Mouse (Mus musculus) liver, postnatal 0 days (tissue): ENCODE results near the gene Tspan10. TPM values are rescaled to one million over a fixed set of nuclear protein-coding genes. Genes with fewer than 3 reads are reported as not detected.
"Not testable (repeated sequence)": the region's sequence is repeated elsewhere in the genome, so short reads cannot be mapped to it uniquely, and the experiment has no call there.

Experiments used
- ATAC-seq: fragments of 200-750 bp; cut with Nextera tagmentation; 2 replicates; pipeline ENCODE4 v1.8.0; 2017; ENCODE audit warnings: mild to moderate bottlenecking, moderate library complexity
- DNase-seq: peaks from one replicate; pipeline ENCODE4 v3.0.0-alpha.2; 2016
- H3K27ac ChIP-seq: fragments of 300-500 bp; sonication (generic); 2 replicates; pipeline ENCODE4 v1.5.1; 2014; ENCODE audit warnings: antibody characterized with exemption, moderate library complexity, mild to moderate bottlenecking, low read depth
- H3K27me3 ChIP-seq: fragments of 300-500 bp; sonication (generic); 2 replicates; pipeline ENCODE4 v1.6.1; 2014; ENCODE audit warnings: low read length, control low read depth, mixed read lengths; ENCODE audit not compliant: insufficient read depth
- H3K36me3 ChIP-seq: fragments of 300-500 bp; sonication (generic); replicated peaks from 2 replicates; pipeline ENCODE4 v1.6.1; 2014; ENCODE audit warnings: mild to moderate bottlenecking, control low read depth, low read length, moderate library complexity, mixed read lengths; ENCODE audit not compliant: insufficient read depth
- H3K4me1 ChIP-seq: fragments of 300-500 bp; sonication (generic); 2 replicates; pipeline ENCODE4 v1.6.1; 2014; ENCODE audit warnings: antibody characterized with exemption, mild to moderate bottlenecking, control low read depth; ENCODE audit not compliant: insufficient read depth
- H3K4me2 ChIP-seq: fragments of 300-500 bp; sonication (generic); 2 replicates; pipeline ENCODE4 v1.6.1; 2014; ENCODE audit warnings: low read depth, mild to moderate bottlenecking, low read length, moderate library complexity, mixed read lengths
- H3K4me3 ChIP-seq: fragments of 300-500 bp; sonication (generic); 2 replicates; pipeline ENCODE4 v1.5.1; 2014; ENCODE audit warnings: low read depth, low read length
- H3K9ac ChIP-seq: fragments of 300-500 bp; sonication (generic); replicated peaks from 2 replicates; pipeline ENCODE4 v1.6.1; 2014; ENCODE audit warnings: mild to moderate bottlenecking, moderate library complexity
- H3K9me3 ChIP-seq: fragments of 300-500 bp; sonication (generic); 2 replicates; pipeline ENCODE4 v1.6.1; 2016; ENCODE audit warnings: mild to moderate bottlenecking, control low read depth, low read length, mixed read lengths
- CTCF ChIP-seq: sonication (generic); IDR thresholded peaks from 2 replicates; pipeline ENCODE4 v1.5.1; 2016; ENCODE audit warnings: antibody characterized with exemption, low read depth
- EP300 ChIP-seq: IDR thresholded peaks from 2 replicates; pipeline ENCODE4 v1.6.1; 2016; ENCODE audit warnings: antibody characterized with exemption, low read depth, mild to moderate bottlenecking
- WGBS: fragments of 180-500 bp; shearing (Covaris S2); extraction: QIAGEN DNeasy Blood & Tissue Kit; methylation state at CpG from one replicate; pipeline ENCODE4 v1.1.7; 2014; ENCODE audit not compliant: insufficient replicate concordance; 5-methylcytosine and 5-hydroxymethylcytosine counted together
- polyA plus RNA-seq: library from polyadenylated mRNA; unstranded; fragments of >200 nt; fragmentation: Nextera tagmentation; extraction: Ambion mirVana; gene quantifications from 2 replicates; pipeline ENCODE4 v1.2.1, GENCODE M21; 2015

The Tspan10 gene
- polyA plus RNA-seq, 1 experiment from 2014 or later, result not detected

DNA sequence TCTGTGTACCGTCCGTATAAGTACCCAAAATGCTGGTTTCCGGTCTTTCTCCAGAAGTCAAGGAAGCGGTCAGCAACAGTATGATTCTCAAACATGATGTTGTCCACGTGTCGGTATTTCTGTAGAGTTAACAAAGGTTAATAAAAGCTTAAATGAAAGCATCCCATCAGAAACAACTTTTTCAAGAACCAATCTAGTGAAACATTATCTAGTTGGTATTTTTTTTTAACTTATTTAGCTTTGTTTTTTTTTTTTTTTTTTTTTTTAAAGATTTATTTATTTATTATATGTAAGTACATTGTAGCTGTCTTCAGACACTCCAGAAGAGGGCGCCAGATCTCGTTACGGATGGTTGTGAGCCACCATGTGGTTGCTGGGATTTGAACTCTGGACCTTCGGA lies 28.8 kb upstream of the Tspan10 start:
- TF ChIP-seq CTCF, result 0 out of 2 replicates have a peak, but pooled peaks have one; percentile 1
- H3K9ac ChIP-seq, ATAC-seq, H3K4me1 ChIP-seq, H3K27ac ChIP-seq, H3K4me3 ChIP-seq, H3K4me2 ChIP-seq, DNase-seq, H3K27me3 ChIP-seq, H3K9me3 ChIP-seq: not testable (repeated sequence)
- H3K36me3 ChIP-seq, result peaks cover 82% of the 10 kb centered on the region
- WGBS, result 97% methylated on average over 7 of the region's 10 CpGs

DNA sequence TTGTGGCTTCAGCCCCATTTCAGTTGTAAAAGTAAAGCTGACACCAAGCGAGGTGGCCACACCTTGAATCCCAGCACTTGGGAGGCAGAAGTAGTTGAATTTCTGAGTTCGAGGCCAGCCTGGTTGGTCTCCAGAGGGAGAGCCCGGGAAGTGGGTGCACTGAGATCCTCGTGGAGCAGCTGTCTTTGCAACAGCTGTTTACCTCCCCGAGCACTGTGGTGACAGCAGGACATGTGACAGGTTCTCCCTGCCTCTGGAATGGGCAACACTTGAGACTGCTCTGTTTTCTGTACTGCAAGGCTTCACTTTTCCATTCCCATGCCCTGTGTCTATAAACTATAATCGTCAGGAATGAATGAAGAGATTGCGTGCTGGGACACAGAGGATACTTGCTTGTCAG lies 24.6 kb upstream of the Tspan10 start:
- H3K27ac ChIP-seq, result no peak overlapping the region
- no peak for TF ChIP-seq EP300
- no peak for TF ChIP-seq CTCF
- DNase-seq (no peak), ATAC-seq (no peak)
- peaks cover 78% of the 10 kb centered on the region for H3K36me3 ChIP-seq
- H3K9ac ChIP-seq, result no peak overlapping the region
- no peaks in the 10 kb centered on the region for H3K9me3 ChIP-seq
- no peaks in the 10 kb centered on the region for H3K27me3 ChIP-seq
- H3K4me1 ChIP-seq, result 0 out of 2 replicates have a peak, but pooled peaks cover 4% of the 10 kb centered on the region
- WGBS, result 89% methylated on average over 7 of the region's 7 CpGs
- H3K4me3 ChIP-seq, result no peak overlapping the region
- no peak overlapping the region for H3K4me2 ChIP-seq

DNA sequence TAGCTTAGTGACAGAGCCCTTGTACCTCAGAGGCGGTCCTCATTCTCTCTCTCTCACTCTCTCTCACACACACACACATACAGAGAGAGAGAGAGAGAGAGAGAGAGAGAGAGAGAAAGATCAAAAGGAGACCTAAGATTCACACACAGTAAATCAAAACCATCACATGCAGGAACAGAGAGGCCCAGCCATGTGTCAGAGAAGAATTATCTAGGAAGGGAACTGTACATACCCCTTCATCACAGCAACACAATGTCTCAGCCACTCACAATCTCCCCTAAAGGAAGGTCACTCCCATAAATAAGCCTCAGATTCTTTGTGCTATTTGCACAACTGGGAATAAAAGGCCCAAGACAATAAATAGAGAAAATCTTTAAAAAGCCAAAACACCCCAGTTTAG lies 23.9 kb upstream of the Tspan10 start:
- Histone ChIP-seq H3K27ac (no peak overlapping the region), H3K4me3 (no peak overlapping the region), H3K4me1 (0 out of 2 replicates have a peak, but pooled peaks cover 4% of the 10 kb centered on the region), H3K9me3 (no peaks in the 10 kb centered on the region), H3K27me3 (no peaks in the 10 kb centered on the region), H3K36me3 (peaks cover 78% of the 10 kb centered on the region), H3K9ac (no peak overlapping the region), H3K4me2 (no peak overlapping the region)
- WGBS, result 93% methylated on average over 1 of the region's 1 CpGs
- ATAC-seq (no peak), DNase-seq (no peak)
- TF ChIP-seq CTCF, result no peak
- TF ChIP-seq EP300, result no peak

DNA sequence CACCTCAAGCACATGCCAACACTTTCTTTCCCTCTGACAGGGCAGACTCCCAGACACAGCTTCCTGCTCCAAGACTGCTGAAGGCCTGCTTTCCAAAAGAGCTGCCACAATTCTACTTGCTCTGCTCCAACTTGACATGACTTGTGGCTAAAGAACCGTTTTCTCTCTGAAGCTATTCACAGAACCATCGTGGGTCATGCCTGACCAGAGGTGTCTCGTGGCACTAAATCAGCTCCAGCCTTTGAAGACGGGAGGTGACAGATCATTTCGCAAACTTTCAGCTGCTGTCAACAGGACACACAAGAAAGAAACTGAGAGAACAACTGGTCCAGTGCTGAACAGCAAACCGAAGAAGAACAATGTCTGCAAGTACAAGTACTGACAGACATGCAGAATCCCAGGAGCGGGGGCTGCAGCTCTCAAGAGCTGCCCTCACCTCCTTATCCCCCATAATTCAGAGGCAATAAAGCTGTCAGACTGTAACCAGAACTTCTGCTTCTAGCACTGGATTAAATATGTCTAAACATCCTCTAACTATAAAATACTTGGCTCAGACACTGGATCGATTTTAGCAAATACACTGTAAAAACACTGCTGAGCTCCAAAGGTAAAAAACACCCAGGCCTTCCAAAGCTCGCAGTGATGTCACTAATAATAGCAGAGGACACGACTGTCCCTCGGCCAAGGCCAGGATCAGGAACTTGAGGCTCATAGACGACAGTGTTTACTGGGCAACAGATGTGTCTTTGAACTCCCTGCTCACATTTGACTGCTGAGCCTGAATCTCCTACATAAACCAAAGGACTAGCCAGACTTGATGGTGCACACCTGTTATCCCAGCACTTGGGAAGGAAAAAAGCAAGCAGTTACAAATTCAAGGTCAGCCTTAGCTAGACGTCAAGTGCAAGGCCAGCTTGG lies 19.5 kb upstream of the Tspan10 start:
- DNase-seq, result no peak
- H3K4me1 ChIP-seq, result 0 out of 2 replicates have a peak, but pooled peaks cover 4% of the 10 kb centered on the region
- H3K27me3 ChIP-seq, result no peaks in the 10 kb centered on the region
- no peak for TF ChIP-seq EP300
- TF ChIP-seq CTCF, result no peak
- H3K4me3 ChIP-seq, result no peak overlapping the region
- no peaks in the 10 kb centered on the region for H3K9me3 ChIP-seq
- peak; percentile 85 for ATAC-seq
- 70% methylated on average over 13 of the region's 13 CpGs for WGBS
- no peak overlapping the region for H3K9ac ChIP-seq
- H3K36me3 ChIP-seq, result peaks cover 84% of the 10 kb centered on the region
- H3K4me2 ChIP-seq, result no peak overlapping the region
- H3K27ac ChIP-seq, result peak overlapping the region; percentile 62

DNA sequence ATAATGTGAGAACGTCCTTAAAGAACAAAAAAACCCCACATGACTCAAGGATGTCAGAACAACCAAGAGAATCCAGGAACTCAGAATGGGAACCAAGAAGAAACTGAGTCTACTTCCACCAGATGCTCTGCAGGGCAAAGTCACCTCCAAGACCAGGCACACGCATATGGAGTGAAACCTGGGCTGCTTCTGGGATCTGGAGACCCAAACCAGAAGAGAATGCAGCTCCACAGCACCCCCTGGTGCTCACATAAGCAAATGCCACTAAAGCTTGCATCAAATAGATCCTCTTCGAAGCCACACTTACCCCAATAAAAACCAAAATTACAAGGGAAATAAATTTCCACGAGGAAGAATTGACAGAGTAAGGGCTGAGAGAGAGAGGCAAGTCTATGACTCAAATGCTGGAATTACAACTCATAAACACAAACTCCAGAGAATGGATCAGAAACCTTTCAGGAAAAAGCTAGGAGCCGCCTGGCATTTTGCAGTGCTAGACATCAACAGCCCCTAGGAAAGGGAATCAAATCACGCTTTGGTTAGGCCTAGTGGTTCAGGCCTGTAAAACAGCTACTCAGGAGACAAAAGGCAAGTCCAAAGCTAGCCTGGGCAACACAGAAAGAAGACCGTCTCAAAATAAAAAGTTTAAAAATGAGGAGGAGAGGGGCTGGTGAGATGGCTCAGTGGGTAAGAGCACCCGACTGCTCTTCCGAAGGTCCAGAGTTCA lies 18.7 kb upstream of the Tspan10 start:
- Histone ChIP-seq H3K4me3 (no peak overlapping the region), H3K36me3 (peaks cover 84% of the 10 kb centered on the region), H3K4me2 (no peak overlapping the region), H3K27me3 (no peaks in the 10 kb centered on the region), H3K9ac (no peak overlapping the region), H3K9me3 (no peaks in the 10 kb centered on the region), H3K4me1 (0 out of 2 replicates have a peak, but pooled peaks cover 4% of the 10 kb centered on the region), H3K27ac (peak overlapping the region; percentile 62; the same call in 1 of the 2 replicates)
- DNase-seq (peak; percentile 72), ATAC-seq (peak; percentile 68)
- 70% methylated on average over 9 of the region's 9 CpGs for WGBS
- TF ChIP-seq EP300, result no peak
- peak; percentile 80 for TF ChIP-seq CTCF

DNA sequence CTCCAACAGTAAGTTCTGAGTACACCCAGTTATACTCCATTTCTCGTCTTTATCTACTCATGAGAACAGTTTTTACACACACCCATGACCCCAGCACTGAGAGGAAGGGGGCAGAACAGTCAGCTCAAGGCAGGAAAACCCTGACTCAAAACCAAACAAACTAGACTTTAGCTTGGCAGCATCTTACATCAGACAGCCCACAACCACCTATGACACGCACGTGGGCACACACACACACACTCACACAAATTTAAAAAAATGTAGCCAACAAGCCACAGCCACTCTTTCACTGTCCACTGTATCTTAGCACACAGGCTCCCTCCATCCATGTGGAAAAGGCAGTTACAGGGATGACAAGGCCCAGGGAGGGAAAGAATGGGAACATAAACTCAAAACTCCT lies 15.7 kb upstream of the Tspan10 start:
- ATAC-seq (no peak), DNase-seq (no peak)
- Histone ChIP-seq H3K4me1 (0 out of 2 replicates have a peak, but pooled peaks cover 4% of the 10 kb centered on the region), H3K9me3 (no peaks in the 10 kb centered on the region), H3K9ac (no peak overlapping the region), H3K36me3 (peaks cover 75% of the 10 kb centered on the region), H3K27ac (no peak overlapping the region), H3K4me3 (no peak overlapping the region), H3K27me3 (no peaks in the 10 kb centered on the region), H3K4me2 (no peak overlapping the region)
- no peak for TF ChIP-seq CTCF
- TF ChIP-seq EP300, result no peak
- 87% methylated on average over 3 of the region's 3 CpGs for WGBS
